ENCODE assay signal across 15 mouse cellular contexts in genomic region chr11:59364417-59364816, GRCm38 (mm10). TPM values are rescaled to one million over a fixed set of nuclear protein-coding genes. Genes with fewer than 3 reads are reported as not detected.
DNase-seq lines count a peak whose midpoint lies in the region; ATAC-seq and TF ChIP-seq lines count a peak whose summit lies in the region.
"Had no signal": no experiment of that assay in that cellular context is flagged by ENCODE, and none has a peak within 500 bp of the region (broad histone marks: within the 10 kb centered on the region; RNA-seq: fewer than 3 reads in every experiment).

No protein-coding gene starts in this region.

- no peak overlapping the region for H3K9ac ChIP-seq in kidney, embryonic 14.5 days (ENCODE audit: low read depth, low read length)
- H3K9ac ChIP-seq in stomach, embryonic 16.5 days (ENCODE audit: low read length): peak overlapping the region; percentile 61
- H3K9ac ChIP-seq in midbrain, embryonic 15.5 days: no peak overlapping the region
- H3K9ac ChIP-seq: hindbrain, embryonic 15.5 days had no signal

- TF ChIP-seq CTCF in gastrocnemius, adult 2 months (IDR thresholded peaks at IDR 0.05): no peak

- no peaks in the 10 kb centered on the region for H3K9me3 ChIP-seq in kidney, embryonic 14.5 days (ENCODE audit: control insufficient read depth, low read length)
- no peaks in the 10 kb centered on the region for H3K9me3 ChIP-seq in stomach, embryonic 16.5 days (replicated peaks; ENCODE audit: control insufficient read depth, low read length)
- no peaks in the 10 kb centered on the region for H3K9me3 ChIP-seq in midbrain, embryonic 15.5 days
- H3K9me3 ChIP-seq: hindbrain, embryonic 15.5 days had no signal

- H3K27ac ChIP-seq in gastrocnemius, adult 2 months: peak overlapping the region; percentile 25
- no peak overlapping the region for H3K27ac ChIP-seq in kidney, embryonic 14.5 days (ENCODE audit: low read depth, low read length)
- H3K27ac ChIP-seq in stomach, embryonic 16.5 days (ENCODE audit: low read length): peak overlapping the region; percentile 98
- no peak overlapping the region for H3K27ac ChIP-seq in midbrain, embryonic 15.5 days
- H3K27ac ChIP-seq: hindbrain, embryonic 15.5 days; left cerebral cortex, adult 2 months; macrophage had no signal

- no peak overlapping the region for H3K4me2 ChIP-seq in kidney, embryonic 14.5 days (replicated peaks; ENCODE audit: low read depth, low read length)
- H3K4me2 ChIP-seq in stomach, embryonic 16.5 days (ENCODE audit: low read depth, low read length): no peak overlapping the region
- no peak overlapping the region for H3K4me2 ChIP-seq in midbrain, embryonic 15.5 days
- H3K4me2 ChIP-seq: hindbrain, embryonic 15.5 days had no signal

- H3K36me3 ChIP-seq in kidney, embryonic 14.5 days (ENCODE audit: control insufficient read depth, insufficient read depth, low read length): no peaks in the 10 kb centered on the region
- no peaks in the 10 kb centered on the region for H3K36me3 ChIP-seq in stomach, embryonic 16.5 days (ENCODE audit: control insufficient read depth, insufficient read depth, low read length)
- H3K36me3 ChIP-seq in midbrain, embryonic 15.5 days (replicated peaks): no peaks in the 10 kb centered on the region
- H3K36me3 ChIP-seq: hindbrain, embryonic 15.5 days had no signal

- WGBS in kidney, embryonic 14.5 days: 46% methylated on average over 3 of the region's 3 CpGs
- 27% methylated on average over 3 of the region's 3 CpGs for WGBS in stomach, embryonic 16.5 days
- 59% methylated on average over 3 of the region's 3 CpGs for WGBS in midbrain, embryonic 15.5 days

- no peak overlapping the region for H3K4me3 ChIP-seq in gastrocnemius, adult 2 months
- H3K4me3 ChIP-seq in kidney, embryonic 14.5 days (ENCODE audit: low read length): no peak overlapping the region
- no peak overlapping the region for H3K4me3 ChIP-seq in stomach, embryonic 16.5 days (replicated peaks; ENCODE audit: low read length)
- H3K4me3 ChIP-seq in midbrain, embryonic 15.5 days: no peak overlapping the region
- H3K4me3 ChIP-seq: hindbrain, embryonic 15.5 days; left cerebral cortex, adult 2 months; myocyte had no signal

- ATAC-seq in kidney, embryonic 14.5 days (ENCODE audit: low FRiP score, low TSS enrichment): peak; percentile 58
- ATAC-seq in stomach, embryonic 16.5 days (ENCODE audit: insufficient read depth, low FRiP score): peak; percentile 79
- no peak for ATAC-seq in midbrain, embryonic 15.5 days (replicated peaks)
- ATAC-seq: Patski had no signal

- intact Hi-C loops in gastrocnemius, adult 2 months (cut with DNase I): no loop called here
- intact Hi-C loops in gastrocnemius, postnatal 36 days (cut with DNase I): no loop called here

- H3K27me3 ChIP-seq in kidney, embryonic 14.5 days (ENCODE audit: control insufficient read depth, insufficient read depth, low read length): no peaks in the 10 kb centered on the region
- H3K27me3 ChIP-seq in stomach, embryonic 16.5 days (ENCODE audit: control insufficient read depth, insufficient read depth, low read length): no peaks in the 10 kb centered on the region
- H3K27me3 ChIP-seq in midbrain, embryonic 15.5 days (replicated peaks): no peaks in the 10 kb centered on the region; the same call in 1 of the 2 replicates
- H3K27me3 ChIP-seq: hindbrain, embryonic 15.5 days; Patski had no signal

- 0 out of 2 replicates have a peak, but pooled peaks cover 6% of the 10 kb centered on the region for H3K4me1 ChIP-seq in kidney, embryonic 14.5 days (ENCODE audit: control insufficient read depth, insufficient read depth, low read length)
- H3K4me1 ChIP-seq in stomach, embryonic 16.5 days (ENCODE audit: control insufficient read depth, insufficient read depth, low read length): peaks cover 19% of the 10 kb centered on the region
- H3K4me1 ChIP-seq in midbrain, embryonic 15.5 days: 0 out of 2 replicates have a peak, but pooled peaks cover 5% of the 10 kb centered on the region

- no peak for DNase-seq in gastrocnemius, adult 2 months
- no peak for DNase-seq in gastrocnemius, postnatal 36 days
- DNase-seq in kidney, adult 11 months: no peak
- peak; percentile 44 for DNase-seq in urinary bladder, postnatal 14 days (ENCODE audit: low spot score)
- DNase-seq in urinary bladder, postnatal 36 days (ENCODE audit: low spot score in 2 of 2): no peak
- DNase-seq: adrenal gland, postnatal 36 days; cerebellum, adult 9-11 months had no signal

RNA-seq across cellular contexts. Expression of gene Prss38, which starts 11.0 kb away (rescaled TPM):
- total RNA-seq in gastrocnemius, adult 2 months (2021): not detected
- total RNA-seq in gastrocnemius, postnatal 36 days (2021): not detected
- polyA plus RNA-seq in kidney, embryonic 14.5 days (2014; fragmentation: Nextera tagmentation; extraction: Ambion mirVana): not detected in 2 replicates
- not detected in 2 replicates for polyA plus RNA-seq in stomach, embryonic 16.5 days (2015; fragmentation: Nextera tagmentation; extraction: Ambion mirVana)
- polyA plus RNA-seq in midbrain, embryonic 15.5 days (2015; fragmentation: Nextera tagmentation; extraction: Ambion mirVana): 0.18 TPM in 1 of 2 replicates, not detected in the other
- total RNA-seq: adrenal gland, postnatal 36 days; left cerebral cortex, adult 2 months had no signal
- polyA plus RNA-seq: hindbrain, embryonic 15.5 days; myocyte; Patski had no signal

RNA-seq across cellular contexts. Expression of gene Wnt9a, which starts 57.7 kb away (rescaled TPM):
- 1 to 10 TPM; 7.8 to 9.7 TPM for total RNA-seq in gastrocnemius, adult 2 months (2021)
- 1 to 10 TPM; 8.4 to 9.5 TPM for total RNA-seq in gastrocnemius, postnatal 36 days (2021)
- 0.64 and 0.85 TPM in 2 replicates for polyA plus RNA-seq in kidney, embryonic 14.5 days (2014; fragmentation: Nextera tagmentation; extraction: Ambion mirVana)
- polyA plus RNA-seq in stomach, embryonic 16.5 days (2015; fragmentation: Nextera tagmentation; extraction: Ambion mirVana): 5.6 and 5.8 TPM in 2 replicates
- polyA plus RNA-seq in midbrain, embryonic 15.5 days (2015; fragmentation: Nextera tagmentation; extraction: Ambion mirVana): 3.8 and 3.9 TPM in 2 replicates

Comparison
In these comparisons a context has a peak if more than half of its experiments do, and no peak if none do; other contexts are left out.
1. H3K27ac ChIP-seq: peak in gastrocnemius, adult 2 months (single experiment) and stomach, embryonic 16.5 days (single experiment); none in kidney, embryonic 14.5 days (single experiment) and midbrain, embryonic 15.5 days (single experiment).